Mouse (Mus musculus) limb, embryonic 15.5 days (tissue): ENCODE results near the gene Cfap45. TPM values are rescaled to one million over a fixed set of nuclear protein-coding genes. Genes with fewer than 3 reads are reported as not detected.
A peak's percentile ranks its signal among the peaks of the same experiment; 100 is the strongest.

Source experiments
- ATAC-seq: fragments of 200-750 bp; cut with Nextera tagmentation; 2 replicates; pipeline ENCODE4 v1.8.0; 2017; ENCODE audit warnings: low read depth, moderate TSS enrichment; ENCODE audit not compliant: insufficient number of reproducible peaks, low FRiP score, low TSS enrichment
- H3K27ac ChIP-seq: fragments of 300-500 bp; sonication (generic); 2 replicates; pipeline ENCODE4 v1.5.1; 2015; ENCODE audit warnings: moderate library complexity, mild to moderate bottlenecking, inconsistent platforms
- H3K27me3 ChIP-seq: fragments of 300-500 bp; sonication (generic); 2 replicates; pipeline ENCODE4 v1.6.1; 2015; ENCODE audit warnings: inconsistent platforms
- H3K36me3 ChIP-seq: fragments of 300-500 bp; sonication (generic); 2 replicates; pipeline ENCODE4 v1.6.1; 2015; ENCODE audit warnings: inconsistent platforms
- H3K4me1 ChIP-seq: fragments of 300-500 bp; sonication (generic); 2 replicates; pipeline ENCODE4 v1.6.1; 2015; ENCODE audit warnings: inconsistent platforms
- H3K4me2 ChIP-seq: fragments of 300-500 bp; sonication (generic); 2 replicates; pipeline ENCODE4 v1.6.1; 2015; ENCODE audit warnings: mild to moderate bottlenecking, inconsistent platforms
- H3K4me3 ChIP-seq: fragments of 300-500 bp; sonication (generic); 2 replicates; pipeline ENCODE4 v1.5.1; 2015; ENCODE audit warnings: mild to moderate bottlenecking, inconsistent platforms
- H3K9ac ChIP-seq: fragments of 300-500 bp; sonication (generic); 2 replicates; pipeline ENCODE4 v1.6.1; 2015; ENCODE audit warnings: inconsistent platforms
- H3K9me3 ChIP-seq: fragments of 300-500 bp; sonication (generic); 2 replicates; pipeline ENCODE4 v1.6.1; 2016; ENCODE audit warnings: inconsistent platforms
- WGBS: fragments of 180-500 bp; shearing (Covaris S2); methylation state at CpG from one replicate; pipeline ENCODE4 v1.1.7; 2015; 5-methylcytosine and 5-hydroxymethylcytosine counted together
- polyA plus RNA-seq: library from polyadenylated mRNA; unstranded; fragments of >200 nt; fragmentation: Nextera tagmentation; extraction: Ambion mirVana; gene quantifications from 2 replicates; pipeline ENCODE4 v1.2.1, GENCODE M21; 2015

Cfap45 gene
- polyA plus RNA-seq, 1 experiment from 2014 or later, result 2.2 TPM

DNA sequence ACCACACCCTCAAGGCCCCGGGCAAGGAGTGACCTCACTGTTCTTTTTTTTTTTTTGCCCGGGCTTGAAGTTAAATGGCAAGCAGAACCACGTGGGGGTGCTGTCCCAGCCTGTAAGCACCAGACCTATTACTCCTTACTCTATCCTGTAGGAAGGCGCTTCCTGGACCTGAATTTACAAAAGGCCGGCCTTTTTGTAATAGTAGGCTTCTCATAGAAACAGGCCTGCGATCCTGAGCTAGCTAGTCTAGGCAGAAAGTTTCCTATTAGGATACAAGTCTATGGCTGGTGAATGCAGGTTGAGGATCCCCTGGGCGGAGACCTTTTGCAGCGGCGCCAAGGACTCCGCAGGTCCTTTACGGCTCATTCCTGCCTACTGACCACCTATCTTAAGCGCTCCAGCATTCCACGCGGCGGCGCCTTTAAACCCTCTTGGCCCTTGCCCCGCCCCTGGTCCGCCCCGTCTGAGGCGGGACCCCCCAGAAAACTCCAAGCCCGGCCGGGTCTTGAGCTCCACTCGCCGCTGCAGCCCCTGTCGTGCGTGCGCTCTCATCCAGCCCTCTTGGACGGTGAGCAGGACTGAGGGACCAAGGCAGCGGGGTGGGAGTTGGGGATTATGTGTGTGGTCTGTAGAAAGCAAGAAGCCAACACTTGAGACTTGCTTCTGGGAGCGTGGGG lies 20.7 kb upstream of the Cfap45 start, which contains the start of gene Tagln2:
Tagln2 (plus strand) TSS at position 283 of the 677 bp plus-strand sequence.
- Histone ChIP-seq H3K4me2 (peak within 1 kb of the TSS; percentile 72), H3K27me3 (no peaks in the 10 kb centered on the region), H3K9me3 (no peaks in the 10 kb centered on the region), H3K9ac (peak within 1 kb of the TSS; percentile 41), H3K4me1 (peaks cover 54% of the 10 kb centered on the region), H3K36me3 (peaks cover 20% of the 10 kb centered on the region), H3K27ac (peak within 1 kb of the TSS; percentile 85), H3K4me3 (peak within 1 kb of the TSS; percentile 55)
- 2% methylated on average over 30 of the region's 30 CpGs for WGBS
- ATAC-seq, result peak; percentile 66

DNA sequence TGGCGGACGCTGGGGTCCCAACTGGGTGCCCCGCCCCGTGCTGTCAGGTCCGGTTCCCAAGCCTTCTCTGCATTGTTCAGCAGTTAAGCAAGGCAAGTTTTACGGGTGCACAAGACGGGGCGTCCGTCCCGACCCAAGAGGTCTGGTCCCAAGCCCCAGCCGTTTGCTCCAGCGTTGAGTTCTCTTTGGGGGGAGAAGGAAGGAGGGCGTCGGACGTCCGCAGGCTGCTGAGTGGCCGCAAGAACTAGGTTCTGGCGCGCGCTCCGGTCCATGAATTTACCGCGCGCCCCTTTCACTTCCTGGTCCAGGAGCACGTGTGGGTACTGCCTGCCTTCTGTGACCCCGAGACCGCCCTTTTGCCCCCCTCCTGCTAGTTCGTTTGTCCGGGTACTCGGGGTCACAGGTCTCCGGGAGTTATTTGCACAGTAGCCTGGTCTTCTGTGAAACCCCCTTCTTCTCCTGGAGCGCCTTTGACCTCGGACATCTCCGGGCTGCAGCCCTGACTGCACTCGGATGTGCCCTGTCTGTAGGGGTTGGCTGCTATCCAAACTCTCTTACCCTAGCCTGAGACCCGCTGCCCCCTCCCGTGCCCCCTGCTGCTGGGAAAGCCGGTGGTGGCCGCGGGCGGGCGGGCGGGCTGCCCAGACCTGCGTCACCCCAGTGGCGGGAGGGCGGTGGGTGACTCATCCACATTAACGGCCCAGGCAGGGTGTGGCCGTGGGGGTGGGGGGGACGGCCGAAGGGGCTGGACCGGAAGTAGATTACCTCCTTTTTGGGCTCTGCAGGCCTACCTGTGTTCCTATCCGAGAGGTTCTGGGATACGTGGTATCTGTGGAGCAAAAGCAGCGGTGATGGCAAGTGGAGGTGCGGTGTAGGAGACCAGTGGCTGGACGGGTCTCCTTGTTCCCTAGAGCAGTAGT lies 19.9 kb upstream of the Cfap45 start:
- H3K27me3 ChIP-seq, result no peaks in the 10 kb centered on the region
- H3K4me1 ChIP-seq, result peaks cover 58% of the 10 kb centered on the region
- H3K9me3 ChIP-seq, result no peaks in the 10 kb centered on the region
- H3K36me3 ChIP-seq, result peaks cover 22% of the 10 kb centered on the region
- peak overlapping the region; percentile 72 for H3K4me2 ChIP-seq
- H3K4me3 ChIP-seq, result peak overlapping the region; percentile 55
- 0 out of 2 replicates have a peak, but pooled peaks have one; percentile 17 for ATAC-seq
- under 1% methylated on average over 44 of the region's 56 CpGs for WGBS
- peak overlapping the region; percentile 85 for H3K27ac ChIP-seq
- H3K9ac ChIP-seq, result peak overlapping the region; percentile 41

DNA sequence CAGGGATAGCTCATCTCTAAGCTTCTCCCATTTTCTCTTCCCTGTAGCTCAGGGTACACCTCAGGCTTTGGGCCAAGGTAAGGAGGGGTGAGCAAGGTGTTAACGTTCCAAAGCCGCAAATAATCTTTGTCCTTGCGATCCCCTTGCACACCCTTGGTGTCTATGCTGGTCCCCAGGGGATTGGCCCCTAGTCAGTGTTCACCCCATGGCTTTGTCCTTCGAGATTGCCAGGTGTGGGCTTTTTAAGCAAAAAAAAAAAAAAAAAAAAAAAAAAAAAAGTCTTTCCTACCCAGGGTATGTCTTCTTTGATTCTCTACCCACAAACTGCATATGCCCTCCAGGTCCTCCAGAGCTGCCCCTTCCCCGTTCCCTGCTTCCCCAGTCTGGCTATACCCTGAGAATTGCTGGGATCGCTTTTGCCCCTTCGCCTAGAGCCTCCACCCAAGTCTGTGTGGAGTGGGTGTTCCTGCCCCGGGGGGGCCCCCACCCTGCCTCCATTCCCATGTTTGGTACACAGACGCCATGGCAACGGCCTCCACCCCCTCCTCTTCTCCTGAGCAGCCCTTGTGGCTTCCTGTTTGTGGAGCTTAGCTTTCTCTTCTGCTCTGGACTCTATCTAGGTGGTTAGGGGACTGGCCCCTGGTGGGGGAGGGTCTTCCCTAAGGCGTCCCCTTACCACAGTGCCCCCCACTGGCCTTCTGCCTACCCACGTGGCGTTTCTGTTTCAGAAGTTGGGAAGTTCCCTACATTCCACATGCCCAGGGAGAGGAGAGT lies 19.0 kb upstream of the Cfap45 start:
- WGBS, result 29% methylated on average over 13 of the region's 13 CpGs
- no peaks in the 10 kb centered on the region for H3K27me3 ChIP-seq
- peak overlapping the region; percentile 55 for H3K4me3 ChIP-seq
- no peaks in the 10 kb centered on the region for H3K9me3 ChIP-seq
- H3K4me2 ChIP-seq, result peak overlapping the region; percentile 72
- H3K9ac ChIP-seq, result no peak overlapping the region; the same call in 1 of the 2 replicates
- H3K36me3 ChIP-seq, result peaks cover 21% of the 10 kb centered on the region
- peak overlapping the region; percentile 85 for H3K27ac ChIP-seq
- H3K4me1 ChIP-seq, result peaks cover 60% of the 10 kb centered on the region
- no peak for ATAC-seq

DNA sequence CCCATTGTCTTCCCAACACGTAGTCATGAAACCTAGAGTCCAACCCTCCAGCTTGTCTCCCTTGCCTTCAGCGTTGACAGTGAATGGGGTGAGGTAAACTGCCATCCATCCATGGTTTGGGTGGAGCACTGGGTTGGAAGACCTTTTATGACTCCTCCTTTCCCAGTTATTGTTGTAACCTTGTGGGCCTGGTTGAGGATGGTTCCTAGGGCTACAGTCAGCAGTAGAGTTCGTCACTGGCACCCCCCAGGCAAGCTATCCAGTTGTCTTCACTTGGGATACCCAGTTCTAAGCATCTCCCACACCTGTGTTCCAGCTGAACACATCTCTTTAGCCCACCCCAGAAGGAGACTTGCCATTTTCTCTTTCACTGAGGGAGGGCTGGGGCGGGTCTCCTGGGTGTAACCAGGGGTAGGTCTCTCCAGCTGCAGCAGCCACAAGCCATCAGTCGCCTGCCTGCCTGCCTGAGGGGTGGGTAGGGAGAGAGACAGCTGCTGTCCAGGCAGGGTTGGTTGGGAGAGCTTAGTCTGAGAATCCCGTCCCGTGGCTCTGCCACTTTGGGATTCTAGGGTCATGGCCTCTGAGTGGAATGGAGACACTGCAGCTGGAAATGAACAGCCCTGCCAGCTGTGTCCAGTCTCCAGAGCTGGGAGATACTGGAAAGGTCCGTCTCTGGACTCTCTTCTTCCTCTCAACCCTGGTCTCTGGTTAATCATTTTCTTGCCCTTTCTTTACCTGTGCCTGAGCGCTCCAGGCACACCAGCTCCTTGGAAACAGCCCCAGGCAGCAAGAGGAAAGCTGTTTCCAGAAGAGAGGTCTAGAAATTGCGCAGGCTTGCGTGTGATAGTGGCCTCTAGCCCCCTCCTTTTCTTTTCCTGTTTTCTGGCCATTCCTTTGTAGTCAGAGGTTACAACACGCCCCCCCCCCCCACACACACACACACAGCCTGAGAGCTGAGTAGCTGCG lies 18.2 kb upstream of the Cfap45 start:
- H3K4me3 ChIP-seq, result peak overlapping the region; percentile 55
- 39% methylated on average over 12 of the region's 13 CpGs for WGBS
- peak overlapping the region; percentile 85 for H3K27ac ChIP-seq
- H3K9ac ChIP-seq, result no peak overlapping the region
- peaks cover 68% of the 10 kb centered on the region for H3K4me1 ChIP-seq
- no peaks in the 10 kb centered on the region for H3K9me3 ChIP-seq
- H3K27me3 ChIP-seq, result no peaks in the 10 kb centered on the region
- H3K4me2 ChIP-seq, result peak overlapping the region; percentile 72
- H3K36me3 ChIP-seq, result peaks cover 20% of the 10 kb centered on the region
- ATAC-seq, result no peak

DNA sequence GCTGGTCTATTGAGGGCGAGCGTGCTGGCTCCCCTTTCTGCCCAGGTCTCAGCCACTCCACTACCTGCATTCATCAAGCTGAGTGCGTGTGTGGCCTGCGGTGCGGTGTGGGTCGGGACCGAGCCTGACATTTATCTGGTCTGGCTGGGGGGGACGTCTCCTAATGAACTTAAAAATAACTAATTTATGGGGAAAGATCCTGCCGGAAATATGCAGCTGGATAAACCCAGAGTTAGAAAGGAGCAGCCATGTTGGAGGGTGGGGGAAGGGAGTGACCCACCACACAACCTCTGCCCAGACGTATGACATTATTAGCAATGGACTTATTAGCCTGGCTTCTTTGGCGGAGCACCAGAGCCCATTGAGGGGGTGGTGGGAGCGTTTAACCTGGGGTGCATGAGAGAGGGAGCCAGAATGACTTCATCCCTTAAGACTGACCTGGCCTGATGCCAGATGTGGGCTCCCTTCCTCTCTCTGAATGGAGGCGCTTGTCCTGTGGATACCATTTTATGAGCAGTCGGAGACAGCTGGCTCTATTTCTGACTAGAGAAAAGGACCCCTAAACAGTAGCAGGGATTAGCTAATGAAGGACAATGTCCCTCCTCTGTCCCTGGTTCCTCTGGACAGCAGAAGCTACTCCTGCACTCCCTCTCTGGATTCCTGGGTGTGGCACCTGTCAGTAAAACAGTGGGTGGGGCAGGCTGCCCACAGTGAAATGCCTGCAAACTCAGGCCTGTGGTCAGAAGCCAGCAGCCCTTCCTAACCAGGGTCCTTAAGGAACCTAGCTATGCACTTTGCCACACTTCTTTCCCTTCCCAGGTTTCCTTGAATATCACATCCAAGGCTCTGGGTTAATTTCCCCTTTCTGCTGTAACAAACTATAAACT lies 17.2 kb upstream of the Cfap45 start:
- Histone ChIP-seq H3K9ac (no peak overlapping the region), H3K9me3 (no peaks in the 10 kb centered on the region), H3K4me1 (peaks cover 75% of the 10 kb centered on the region), H3K36me3 (peaks cover 18% of the 10 kb centered on the region; the same call in 1 of the 2 replicates), H3K4me3 (peak overlapping the region; percentile 55; the same call in 1 of the 2 replicates), H3K4me2 (peak overlapping the region; percentile 72), H3K27ac (peak overlapping the region; percentile 85), H3K27me3 (no peaks in the 10 kb centered on the region)
- ATAC-seq, result no peak
- WGBS, result 32% methylated on average over 14 of the region's 14 CpGs

DNA sequence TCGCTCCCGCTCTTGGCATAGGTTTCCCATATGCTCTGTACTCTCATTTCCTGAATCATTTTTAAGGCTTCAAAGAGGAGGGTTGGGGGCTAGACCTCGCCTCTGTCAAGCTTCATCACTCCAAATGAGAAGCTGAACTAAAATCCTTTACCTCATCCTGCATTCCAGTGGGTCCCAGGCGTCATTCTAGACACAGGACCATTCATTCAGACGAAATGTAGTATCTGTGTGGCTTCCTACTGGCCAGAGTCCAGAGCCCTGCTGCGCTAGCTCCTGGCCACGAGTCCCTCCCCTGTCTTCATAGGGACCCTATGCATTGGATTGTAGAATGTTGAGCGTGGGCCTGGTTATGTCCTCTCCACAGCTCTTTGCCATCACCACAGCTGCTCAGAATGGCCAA lies 15.8 kb upstream of the Cfap45 start:
- no peak overlapping the region for H3K4me3 ChIP-seq
- H3K36me3 ChIP-seq, result peaks cover 18% of the 10 kb centered on the region
- H3K4me1 ChIP-seq, result peaks cover 70% of the 10 kb centered on the region
- H3K4me2 ChIP-seq, result no peak overlapping the region
- no peaks in the 10 kb centered on the region for H3K27me3 ChIP-seq
- H3K27ac ChIP-seq, result no peak overlapping the region
- WGBS, result 60% methylated on average over 8 of the region's 8 CpGs
- H3K9me3 ChIP-seq, result no peaks in the 10 kb centered on the region
- ATAC-seq, result no peak
- no peak overlapping the region for H3K9ac ChIP-seq

DNA sequence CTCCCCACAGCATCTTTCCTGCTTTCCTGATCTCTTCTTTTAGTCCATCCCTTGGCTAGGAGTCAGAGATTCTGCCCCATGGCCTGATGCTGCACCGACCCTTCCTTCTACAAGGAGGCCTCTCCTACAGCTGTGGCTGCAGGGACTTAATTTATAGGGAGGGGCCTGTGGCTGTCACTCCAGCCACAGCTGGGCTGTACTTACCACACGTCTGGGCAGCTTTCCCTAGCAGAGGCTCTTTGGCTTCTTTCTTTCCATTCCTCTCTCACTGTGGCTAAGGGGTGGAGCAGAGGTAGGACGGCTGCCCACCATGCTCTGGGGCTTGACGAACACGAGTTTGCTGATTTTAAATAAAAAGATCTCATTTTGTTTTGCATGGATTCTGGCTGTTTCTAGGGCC lies 13.6 kb upstream of the Cfap45 start:
- peak overlapping the region; percentile 47; the same call in 1 of the 2 replicates for H3K27ac ChIP-seq
- H3K4me1 ChIP-seq, result peaks cover 48% of the 10 kb centered on the region
- no peaks in the 10 kb centered on the region for H3K27me3 ChIP-seq
- no peaks in the 10 kb centered on the region for H3K9me3 ChIP-seq
- H3K9ac ChIP-seq, result no peak overlapping the region
- no peak overlapping the region for H3K4me2 ChIP-seq
- H3K4me3 ChIP-seq, result no peak overlapping the region
- 34% methylated on average over 5 of the region's 5 CpGs for WGBS
- H3K36me3 ChIP-seq, result peaks cover 18% of the 10 kb centered on the region
- ATAC-seq, result peak; percentile 18; the same call in 1 of the 2 replicates

DNA sequence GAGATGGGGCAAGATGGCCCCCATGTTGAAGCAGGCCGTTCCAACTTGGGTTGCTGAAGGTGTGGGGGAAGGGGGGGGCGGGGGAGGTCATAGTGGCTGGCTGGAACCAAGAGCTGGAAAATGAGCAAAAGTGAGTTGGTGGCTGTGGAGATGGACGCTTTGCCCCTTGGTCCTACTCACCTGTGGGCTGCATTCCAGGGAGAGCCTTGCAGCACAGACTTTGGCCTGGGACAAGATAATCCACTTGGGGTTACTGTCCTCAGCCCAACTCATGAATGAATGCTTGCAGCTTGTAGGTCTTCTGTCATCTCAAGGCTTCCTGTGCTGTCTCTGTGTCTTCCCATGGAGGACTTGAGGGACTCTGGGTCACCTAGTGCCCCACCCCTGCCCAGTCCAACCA lies 12.9 kb upstream of the Cfap45 start:
- Histone ChIP-seq H3K36me3 (peaks cover 18% of the 10 kb centered on the region), H3K27ac (0 out of 2 replicates have a peak overlapping the region, but pooled peaks have one; percentile 47), H3K4me3 (no peak overlapping the region), H3K4me1 (peaks cover 41% of the 10 kb centered on the region), H3K4me2 (no peak overlapping the region), H3K27me3 (no peaks in the 10 kb centered on the region), H3K9ac (no peak overlapping the region), H3K9me3 (no peaks in the 10 kb centered on the region)
- ATAC-seq, result no peak
- 80% methylated on average over 3 of the region's 3 CpGs for WGBS

DNA sequence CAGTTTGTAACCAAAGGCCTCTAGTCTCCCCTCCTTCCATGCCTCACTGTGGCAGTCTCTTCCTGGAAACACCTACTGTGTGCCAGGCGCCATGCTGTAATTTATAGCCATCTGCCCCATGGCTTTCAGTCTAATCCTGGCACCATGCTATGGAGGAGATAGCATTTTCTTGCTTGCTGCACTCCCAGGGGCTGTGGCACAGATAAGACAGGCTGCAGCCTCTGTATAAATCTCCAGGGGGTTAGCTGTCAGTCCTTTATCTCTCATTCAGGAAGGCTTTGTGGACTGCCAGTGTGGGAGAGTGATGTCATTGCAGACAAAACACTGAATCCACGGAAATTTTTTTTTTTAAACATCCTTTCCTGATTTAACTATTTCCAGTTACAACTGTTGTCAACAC lies 12.4 kb upstream of the Cfap45 start:
- no peak for ATAC-seq
- 53% methylated on average over 2 of the region's 2 CpGs for WGBS

DNA sequence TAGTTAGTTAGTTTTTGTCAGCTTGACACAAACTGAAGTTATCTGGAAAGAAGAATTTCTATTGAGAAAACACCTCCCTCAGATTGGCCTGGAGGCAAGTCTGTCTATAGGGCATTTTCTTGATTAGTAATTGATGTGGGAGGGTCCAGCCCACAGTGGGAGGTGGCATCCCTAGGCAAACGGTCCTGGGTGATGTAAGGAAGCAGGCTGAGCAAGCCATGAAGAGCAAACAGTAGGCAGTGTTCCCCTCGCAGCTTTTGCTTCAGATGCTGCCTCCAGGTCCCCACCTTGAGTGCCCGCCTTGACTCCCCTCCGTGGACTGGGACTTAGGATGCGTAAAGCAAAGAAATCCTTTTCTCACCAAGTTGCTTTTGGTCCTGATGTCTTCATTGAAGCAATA lies 11.4 kb upstream of the Cfap45 start:
- H3K9me3 ChIP-seq, result no peaks in the 10 kb centered on the region
- H3K9ac ChIP-seq, result no peak overlapping the region
- no peak overlapping the region for H3K27ac ChIP-seq
- no peak overlapping the region for H3K4me3 ChIP-seq
- WGBS, result 82% methylated on average over 5 of the region's 5 CpGs
- H3K36me3 ChIP-seq, result peaks cover 18% of the 10 kb centered on the region
- no peak for ATAC-seq
- H3K4me1 ChIP-seq, result peaks cover 40% of the 10 kb centered on the region
- H3K27me3 ChIP-seq, result no peaks in the 10 kb centered on the region
- H3K4me2 ChIP-seq, result no peak overlapping the region

More for the DNA sequence above, 12.4 kb upstream of the Cfap45 start:
- no peak overlapping the region for H3K4me2 ChIP-seq
- no peak overlapping the region for H3K4me3 ChIP-seq
- H3K9ac ChIP-seq, result no peak overlapping the region
- no peaks in the 10 kb centered on the region for H3K27me3 ChIP-seq
- no peak overlapping the region for H3K27ac ChIP-seq
- H3K4me1 ChIP-seq, result peaks cover 40% of the 10 kb centered on the region
- H3K9me3 ChIP-seq, result no peaks in the 10 kb centered on the region
- peaks cover 18% of the 10 kb centered on the region for H3K36me3 ChIP-seq
